Mouse (Mus musculus): ENCODE results near the gene Nr2e1.

- TF ChIP-seq CTCF (IDR thresholded peaks at IDR 0.05; ENCODE audit: insufficient read depth, low read depth, low read length) (no peak), POLR2A (IDR thresholded peaks at IDR 0.05; ENCODE audit: insufficient read depth, low read depth, low read length) (no peak)
Measured at GRCm38 (mm10) chr10:42590261-42591184, 7.1 kb upstream of the Nr2e1 start.

All from olfactory bulb, adult 2 months (tissue).